Mouse (Mus musculus) hindbrain, embryonic 14.5 days (tissue): Measurements from ENCODE around the gene Naa15. TPM values are rescaled to one million over a fixed set of nuclear protein-coding genes. Genes with fewer than 3 reads are reported as not detected.
A peak's percentile ranks its signal among the peaks of the same experiment; 100 is the strongest.

Source experiments
- ATAC-seq: fragments of 200-750 bp; cut with Nextera tagmentation; 2 replicates; pipeline ENCODE4 v1.8.0; 2017; ENCODE audit warnings: moderate number of reproducible peaks, mild to moderate bottlenecking, moderate TSS enrichment, moderate library complexity; ENCODE audit not compliant: low FRiP score
- DNase-seq: peaks from one replicate; pipeline ENCODE4 v3.0.0-alpha.2; 2015; ENCODE audit warnings: low spot score
- H3K27ac ChIP-seq: fragments of 300-500 bp; sonication (generic); 2 replicates; pipeline ENCODE4 v1.5.1; 2014; ENCODE audit warnings: mild to moderate bottlenecking, moderate library complexity
- H3K27me3 ChIP-seq: fragments of 300-500 bp; sonication (generic); 2 replicates; pipeline ENCODE4 v1.6.1; 2014; ENCODE audit warnings: mild to moderate bottlenecking, low read length, mixed read lengths; ENCODE audit not compliant: control insufficient read depth, insufficient read depth
- H3K36me3 ChIP-seq: fragments of 300-500 bp; sonication (generic); replicated peaks from 2 replicates; pipeline ENCODE4 v1.6.1; 2014; ENCODE audit not compliant: control insufficient read depth, insufficient read depth
- H3K4me1 ChIP-seq: fragments of 300-500 bp; sonication (generic); replicated peaks from 2 replicates; pipeline ENCODE4 v1.6.1; 2014; ENCODE audit warnings: antibody characterized with exemption, low read length, mixed read lengths; ENCODE audit not compliant: control insufficient read depth, insufficient read depth
- H3K4me2 ChIP-seq: fragments of 300-500 bp; sonication (generic); replicated peaks from 2 replicates; pipeline ENCODE4 v1.6.1; 2014; ENCODE audit warnings: mild to moderate bottlenecking, moderate library complexity
- H3K4me3 ChIP-seq: fragments of 300-500 bp; sonication (generic); replicated peaks from 2 replicates; pipeline ENCODE4 v1.5.1; 2014; ENCODE audit warnings: mild to moderate bottlenecking, low read length
- H3K9ac ChIP-seq: fragments of 300-500 bp; sonication (generic); 2 replicates; pipeline ENCODE4 v1.6.1; 2014
- H3K9me3 ChIP-seq: fragments of 300-500 bp; sonication (generic); 2 replicates; pipeline ENCODE4 v1.6.1; 2016; ENCODE audit warnings: low read length; ENCODE audit not compliant: control insufficient read depth
- WGBS: fragments of 180-500 bp; shearing (Covaris S2); extraction: QIAGEN DNeasy Blood & Tissue Kit; methylation state at CpG from one replicate; pipeline ENCODE4 v1.1.7; 2014; 5-methylcytosine and 5-hydroxymethylcytosine counted together
- polyA plus RNA-seq: library from polyadenylated mRNA; unstranded; fragments of >200 nt; fragmentation: Nextera tagmentation; extraction: Ambion mirVana; gene quantifications from 2 replicates; pipeline ENCODE4 v1.2.1, GENCODE M21; 2014

Naa15 gene
- polyA plus RNA-seq = 35.7 and 38.8 TPM in 2 replicates

- H3K9me3 ChIP-seq = no peaks in the 10 kb centered on the region
- peak within 1 kb of the TSS; percentile 84 for H3K4me2 ChIP-seq
- peak; percentile 96 for DNase-seq
- peaks cover 29% of the 10 kb centered on the region for H3K4me1 ChIP-seq
- H3K36me3 ChIP-seq = no peaks in the 10 kb centered on the region
- H3K4me3 ChIP-seq = peak within 1 kb of the TSS; percentile 67
- WGBS = 5% methylated on average over 43 of the region's 43 CpGs
- peak within 1 kb of the TSS; percentile 85 for H3K9ac ChIP-seq
- peak within 1 kb of the TSS; percentile 83 for H3K27ac ChIP-seq
- ATAC-seq = peak; percentile 90
- no peaks in the 10 kb centered on the region for H3K27me3 ChIP-seq
These were observed at the start of gene Naa15 for GRCm38 (mm10) chr3:51415098-51416072. Gene Naa15, plus strand, starts transcription at chr3:51415148.

GRCm38 (mm10) chr3:51365517-51365882 lies 49.4 kb upstream of the Naa15 start:
- Histone ChIP-seq H3K9ac (no peak overlapping the region), H3K36me3 (no peaks in the 10 kb centered on the region), H3K9me3 (no peaks in the 10 kb centered on the region), H3K27ac (no peak overlapping the region), H3K4me1 (0 out of 2 replicates have a peak, but pooled peaks cover 6% of the 10 kb centered on the region), H3K4me2 (peak overlapping the region; percentile 82), H3K4me3 (peak overlapping the region; percentile 35), H3K27me3 (no peaks in the 10 kb centered on the region)
- ATAC-seq (peak; percentile 51), DNase-seq (no peak)
- WGBS = 13% methylated on average over 3 of the region's 3 CpGs

- Histone ChIP-seq H3K27me3 (no peaks in the 10 kb centered on the region), H3K4me3 (no peak overlapping the region), H3K4me1 (0 out of 2 replicates have a peak, but pooled peaks cover 6% of the 10 kb centered on the region), H3K27ac (no peak overlapping the region), H3K9ac (no peak overlapping the region), H3K9me3 (no peaks in the 10 kb centered on the region), H3K36me3 (no peaks in the 10 kb centered on the region), H3K4me2 (no peak overlapping the region)
- WGBS = 57% methylated on average over 4 of the region's 4 CpGs
- ATAC-seq (no peak), DNase-seq (no peak)
These were observed 48.0 kb upstream of the Naa15 start for GRCm38 (mm10) chr3:51366926-51367325.

- H3K4me3 ChIP-seq = no peak overlapping the region
- ATAC-seq (no peak), DNase-seq (no peak)
- H3K27me3 ChIP-seq = no peaks in the 10 kb centered on the region
- no peak overlapping the region for H3K9ac ChIP-seq
- no peak overlapping the region for H3K4me2 ChIP-seq
- H3K9me3 ChIP-seq = no peaks in the 10 kb centered on the region
- no peak overlapping the region for H3K27ac ChIP-seq
- no peaks in the 10 kb centered on the region for H3K36me3 ChIP-seq
- 80% methylated on average over 4 of the region's 4 CpGs for WGBS
- 0 out of 2 replicates have a peak, but pooled peaks cover 6% of the 10 kb centered on the region for H3K4me1 ChIP-seq
These were observed 46.9 kb upstream of the Naa15 start for GRCm38 (mm10) chr3:51368011-51368410.

GRCm38 (mm10) chr3:51371826-51372225 lies 43.1 kb upstream of the Naa15 start:
- 71% methylated on average over 2 of the region's 2 CpGs for WGBS

GRCm38 (mm10) chr3:51372883-51373282 lies 42.1 kb upstream of the Naa15 start:
- WGBS = 84% methylated on average over 5 of the region's 5 CpGs
- ATAC-seq (no peak), DNase-seq (no peak)
- Histone ChIP-seq H3K9ac (no peak overlapping the region), H3K9me3 (no peaks in the 10 kb centered on the region), H3K4me2 (no peak overlapping the region), H3K27ac (no peak overlapping the region), H3K36me3 (no peaks in the 10 kb centered on the region), H3K4me1 (no peaks in the 10 kb centered on the region), H3K27me3 (no peaks in the 10 kb centered on the region), H3K4me3 (no peak overlapping the region)

More at GRCm38 (mm10) chr3:51371826-51372225, 43.1 kb upstream of the Naa15 start:
- Histone ChIP-seq H3K4me3 (no peak overlapping the region), H3K4me2 (no peak overlapping the region), H3K9ac (no peak overlapping the region), H3K36me3 (no peaks in the 10 kb centered on the region), H3K27me3 (no peaks in the 10 kb centered on the region), H3K4me1 (no peaks in the 10 kb centered on the region), H3K27ac (no peak overlapping the region), H3K9me3 (no peaks in the 10 kb centered on the region)
- ATAC-seq = no peak
- no peak for DNase-seq

- Histone ChIP-seq H3K4me3 (no peak overlapping the region), H3K4me1 (no peaks in the 10 kb centered on the region), H3K9me3 (no peaks in the 10 kb centered on the region), H3K9ac (no peak overlapping the region), H3K36me3 (no peaks in the 10 kb centered on the region), H3K27ac (no peak overlapping the region), H3K4me2 (no peak overlapping the region), H3K27me3 (no peaks in the 10 kb centered on the region)
- 79% methylated on average over 5 of the region's 5 CpGs for WGBS
- DNase-seq (no peak), ATAC-seq (no peak)
These were observed 41.4 kb upstream of the Naa15 start for GRCm38 (mm10) chr3:51373544-51373943.

GRCm38 (mm10) chr3:51375307-51376265 lies 39.4 kb upstream of the Naa15 start:
- WGBS = 87% methylated on average over 19 of the region's 19 CpGs
- Histone ChIP-seq H3K4me2 (no peak overlapping the region), H3K27ac (no peak overlapping the region), H3K27me3 (no peaks in the 10 kb centered on the region), H3K36me3 (no peaks in the 10 kb centered on the region), H3K4me3 (no peak overlapping the region), H3K4me1 (no peaks in the 10 kb centered on the region), H3K9ac (no peak overlapping the region), H3K9me3 (no peaks in the 10 kb centered on the region)
- ATAC-seq (no peak), DNase-seq (no peak)
